Mouse (Mus musculus) olfactory bulb, adult 2 months (tissue): ENCODE results near the gene Itga3.

Experiments used
- CTCF ChIP-seq: fragments of 200-500 bp; IDR thresholded peaks from 2 replicates; pipeline ENCODE4 v1.5.1; 2012; ENCODE audit warnings: low read depth, mild to moderate bottlenecking, low read length, moderate library complexity; ENCODE audit not compliant: insufficient read depth
- POLR2A ChIP-seq: fragments of 200-500 bp; IDR thresholded peaks from 2 replicates; pipeline ENCODE4 v1.6.1; 2012; ENCODE audit warnings: mild to moderate bottlenecking, low read depth, low read length, moderate library complexity; ENCODE audit not compliant: insufficient read depth

DNA sequence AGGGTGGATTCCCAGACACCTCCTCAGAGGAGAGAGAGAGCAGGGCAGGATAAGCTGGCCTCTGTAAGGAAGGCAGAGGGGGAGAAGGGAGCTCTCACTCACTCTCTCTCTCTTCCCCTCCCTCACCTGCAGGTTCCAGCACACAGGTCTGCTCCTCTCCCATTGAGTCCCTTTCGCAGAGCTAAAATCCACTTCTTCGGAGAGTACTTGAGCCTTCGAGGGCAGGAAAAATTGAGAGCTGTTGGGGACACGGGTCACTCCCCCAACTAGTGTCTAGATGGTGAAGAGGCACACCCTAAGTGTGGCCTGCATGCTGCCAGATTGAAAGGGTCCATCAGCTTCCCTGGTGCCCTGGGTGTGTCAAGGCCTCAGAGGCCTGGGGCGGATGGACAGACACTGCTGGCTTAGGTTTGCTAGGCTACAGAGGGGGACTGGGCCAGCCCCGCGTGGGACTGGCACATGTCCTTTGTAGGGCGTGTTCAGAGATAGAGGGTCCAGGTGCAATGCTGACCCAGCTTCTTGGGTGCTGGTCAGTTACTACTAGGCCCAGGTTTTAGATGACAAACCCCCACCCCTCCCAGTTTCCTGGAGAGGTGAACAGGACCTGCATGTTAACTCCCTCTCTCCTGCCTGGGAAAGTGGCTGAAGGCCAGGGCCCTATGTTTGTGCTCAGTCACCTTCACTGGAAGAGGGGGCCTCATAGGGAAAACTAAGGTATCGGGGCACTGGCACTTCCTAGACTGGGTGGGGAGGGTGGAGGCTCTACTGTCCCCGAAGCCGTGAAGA lies 51.2 kb downstream of the Itga3 start:
- TF ChIP-seq CTCF (no peak), POLR2A (no peak)
